Mouse (Mus musculus): ENCODE measurements at regions not wholly inside any gene's neighbourhood (a gene's known extent, or its start where the extent isn't known, plus 50 kb on each side); places are given as distances from the start of the nearest gene placed in this dataset.
"Not testable (repeated sequence)": the region's sequence is repeated elsewhere in the genome, so short reads cannot be mapped to it uniquely, and the experiment has no call there.

DNA sequence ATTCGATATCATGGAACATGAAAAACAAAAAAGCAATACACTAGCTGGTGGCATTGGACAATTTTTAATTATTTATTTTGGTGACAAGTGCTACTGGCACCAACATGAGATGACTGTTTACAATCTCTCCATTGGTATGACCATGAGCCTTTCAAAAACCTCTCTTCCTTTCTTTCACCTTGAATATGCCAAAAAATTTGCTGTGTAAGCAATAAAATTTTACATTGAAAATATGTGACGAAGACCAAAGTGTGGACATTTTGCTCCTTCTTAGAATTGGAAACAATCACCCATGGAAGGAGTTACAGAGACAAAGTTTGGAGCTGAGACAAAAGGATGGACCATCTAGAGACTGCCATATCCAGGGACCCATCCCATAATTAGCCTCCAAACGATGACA is 83.4 kb upstream of the Gm49339 start:
- H3K4me3 ChIP-seq (ENCODE audit: low read depth, low read length); H3K27me3 ChIP-seq (ENCODE audit: control insufficient read depth, insufficient read depth, low read length); H3K4me1 ChIP-seq (ENCODE audit: control insufficient read depth, insufficient read depth); H3K9ac ChIP-seq (replicated peaks; ENCODE audit: low read depth, low read length); H3K27ac ChIP-seq (ENCODE audit: low read depth); H3K4me2 ChIP-seq (ENCODE audit: low read depth, low read length); H3K9me3 ChIP-seq (replicated peaks; ENCODE audit: control insufficient read depth, low read length); H3K36me3 ChIP-seq (replicated peaks; ENCODE audit: control insufficient read depth, insufficient read depth, low read length); DNase-seq (ENCODE audit: low spot score); ATAC-seq (ENCODE audit: insufficient read depth, low read depth): not testable (repeated sequence)
- WGBS = 70% methylated on average over 3 of the region's 3 CpGs

DNA sequence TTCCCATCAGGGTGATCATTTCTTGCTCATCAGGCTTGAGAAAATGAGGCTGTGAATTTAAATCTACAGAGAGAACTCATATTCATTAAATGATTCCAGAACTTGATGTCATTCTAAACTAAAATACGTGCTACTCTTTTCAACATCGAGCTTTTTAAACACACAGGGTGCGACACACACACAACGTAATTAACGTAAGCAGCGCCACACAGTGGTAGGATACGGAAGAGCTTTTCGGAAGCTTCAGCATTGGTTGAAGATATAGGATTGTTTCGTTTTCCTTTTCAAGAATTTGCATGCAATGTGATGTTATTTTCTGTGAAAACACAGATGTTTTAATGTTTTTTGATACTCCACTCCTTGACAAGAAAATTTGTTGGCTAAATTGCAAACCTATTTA is 75.3 kb upstream of the Gm49339 start:
- WGBS = 5% methylated on average over 9 of the region's 9 CpGs
- TF ChIP-seq CTCF (IDR thresholded peaks at IDR 0.05; ENCODE audit: low read depth) (peak; percentile 79), EP300 (IDR thresholded peaks at IDR 0.05; ENCODE audit: low read depth) (no peak)
- ATAC-seq (ENCODE audit: insufficient read depth, low read depth) = no peak
- DNase-seq (ENCODE audit: low spot score) = peak; percentile 34
- Histone ChIP-seq H3K27me3 (ENCODE audit: control insufficient read depth, insufficient read depth, low read length) (no peaks in the 10 kb centered on the region), H3K4me1 (ENCODE audit: control insufficient read depth, insufficient read depth) (no peaks in the 10 kb centered on the region), H3K4me3 (ENCODE audit: low read depth, low read length) (no peak overlapping the region), H3K9me3 (replicated peaks; ENCODE audit: control insufficient read depth, low read length) (no peaks in the 10 kb centered on the region), H3K36me3 (replicated peaks; ENCODE audit: control insufficient read depth, insufficient read depth, low read length) (no peaks in the 10 kb centered on the region), H3K27ac (ENCODE audit: low read depth) (no peak overlapping the region), H3K9ac (replicated peaks; ENCODE audit: low read depth, low read length) (no peak overlapping the region), H3K4me2 (ENCODE audit: low read depth, low read length) (no peak overlapping the region)

DNA sequence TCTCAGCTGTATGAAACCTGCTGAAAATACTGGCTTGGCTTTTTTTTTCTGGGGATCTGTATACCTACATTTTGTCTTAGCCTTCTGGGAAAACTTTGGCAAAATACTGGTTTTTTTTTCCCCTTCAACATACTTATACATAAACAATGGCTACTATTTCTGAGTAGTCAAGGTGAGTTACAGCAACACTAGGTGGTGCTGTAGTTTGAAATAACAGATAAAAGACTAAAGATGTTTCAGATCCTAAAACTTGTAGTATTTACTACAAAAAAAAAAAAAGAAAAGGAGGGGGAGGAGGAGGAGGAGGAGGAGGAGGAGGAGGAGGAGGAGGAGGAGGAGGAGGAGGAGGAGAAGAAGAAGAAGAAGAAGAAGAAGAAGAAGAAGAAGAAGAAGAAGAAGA is 67.6 kb upstream of the Gm49339 start:
- ATAC-seq (ENCODE audit: insufficient read depth, low read depth) = no peak
- DNase-seq (ENCODE audit: low spot score) = no peak
- Histone ChIP-seq H3K27me3 (ENCODE audit: control insufficient read depth, insufficient read depth, low read length) (no peaks in the 10 kb centered on the region), H3K9ac (replicated peaks; ENCODE audit: low read depth, low read length) (no peak overlapping the region), H3K4me1 (ENCODE audit: control insufficient read depth, insufficient read depth) (no peaks in the 10 kb centered on the region), H3K36me3 (replicated peaks; ENCODE audit: control insufficient read depth, insufficient read depth, low read length) (no peaks in the 10 kb centered on the region), H3K9me3 (replicated peaks; ENCODE audit: control insufficient read depth, low read length) (no peaks in the 10 kb centered on the region), H3K4me2 (ENCODE audit: low read depth, low read length) (no peak overlapping the region), H3K27ac (ENCODE audit: low read depth) (no peak overlapping the region), H3K4me3 (ENCODE audit: low read depth, low read length) (no peak overlapping the region)
- TF ChIP-seq EP300 (IDR thresholded peaks at IDR 0.05; ENCODE audit: low read depth) (no peak), CTCF (IDR thresholded peaks at IDR 0.05; ENCODE audit: low read depth) (no peak)

DNA sequence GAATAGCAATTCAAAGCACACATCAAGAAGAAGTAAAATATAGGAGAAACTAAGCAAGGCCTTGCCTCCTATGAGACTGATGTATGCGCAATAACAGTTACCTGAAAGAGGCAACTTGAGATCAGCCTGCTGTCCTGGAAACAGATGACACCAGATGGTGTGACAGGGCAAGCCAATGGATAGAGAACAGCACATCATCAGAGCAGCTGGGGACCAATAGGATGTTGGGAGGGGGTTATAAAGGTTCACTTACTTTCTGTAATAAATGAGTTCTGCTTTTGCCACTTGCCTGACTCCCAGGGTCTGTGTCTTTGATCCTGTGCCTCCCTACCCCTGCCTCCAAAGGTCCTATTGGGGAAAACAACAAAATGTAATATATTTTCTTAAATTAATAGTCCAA is 65.9 kb upstream of the Gm49339 start:
- ATAC-seq (ENCODE audit: insufficient read depth, low read depth) (no peak), DNase-seq (ENCODE audit: low spot score) (no peak)
- Histone ChIP-seq H3K36me3 (replicated peaks; ENCODE audit: control insufficient read depth, insufficient read depth, low read length) (no peaks in the 10 kb centered on the region), H3K4me1 (ENCODE audit: control insufficient read depth, insufficient read depth) (no peaks in the 10 kb centered on the region), H3K4me3 (ENCODE audit: low read depth, low read length) (no peak overlapping the region), H3K27me3 (ENCODE audit: control insufficient read depth, insufficient read depth, low read length) (no peaks in the 10 kb centered on the region), H3K4me2 (ENCODE audit: low read depth, low read length) (no peak overlapping the region), H3K9ac (replicated peaks; ENCODE audit: low read depth, low read length) (no peak overlapping the region), H3K27ac (ENCODE audit: low read depth) (no peak overlapping the region), H3K9me3 (replicated peaks; ENCODE audit: control insufficient read depth, low read length) (no peaks in the 10 kb centered on the region)
- TF ChIP-seq EP300 (IDR thresholded peaks at IDR 0.05; ENCODE audit: low read depth) (no peak), CTCF (IDR thresholded peaks at IDR 0.05; ENCODE audit: low read depth) (no peak)
- WGBS = 83% methylated on average over 1 of the region's 1 CpGs

DNA sequence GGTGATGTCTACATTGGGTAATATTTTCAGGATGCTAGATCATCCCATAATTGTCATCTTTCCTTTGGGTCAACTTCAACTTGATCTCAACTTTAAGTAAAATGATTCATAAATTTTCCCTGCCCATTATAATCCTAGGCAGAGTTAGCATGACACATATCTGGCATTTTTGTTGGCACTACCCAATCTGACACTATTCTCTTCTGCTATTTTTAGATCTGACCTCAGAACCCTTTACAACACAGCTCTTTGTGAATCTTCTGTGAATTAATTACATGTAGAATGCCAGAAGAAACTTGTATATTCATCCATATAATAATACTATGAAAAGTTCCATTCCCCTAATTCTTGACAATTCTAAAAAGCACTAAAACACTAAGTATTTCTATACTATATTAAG is 63.7 kb upstream of the Gm49339 start:
- no peaks in the 10 kb centered on the region for H3K4me1 ChIP-seq (ENCODE audit: control insufficient read depth, insufficient read depth)
- no peak overlapping the region for H3K4me3 ChIP-seq (ENCODE audit: low read depth, low read length)
- no peaks in the 10 kb centered on the region for H3K36me3 ChIP-seq (replicated peaks; ENCODE audit: control insufficient read depth, insufficient read depth, low read length)
- H3K4me2 ChIP-seq (ENCODE audit: low read depth, low read length) = no peak overlapping the region
- no peak overlapping the region for H3K27ac ChIP-seq (ENCODE audit: low read depth)
- no peaks in the 10 kb centered on the region for H3K27me3 ChIP-seq (ENCODE audit: control insufficient read depth, insufficient read depth, low read length)
- DNase-seq (ENCODE audit: low spot score) (no peak), ATAC-seq (ENCODE audit: insufficient read depth, low read depth) (no peak)
- H3K9me3 ChIP-seq (replicated peaks; ENCODE audit: control insufficient read depth, low read length) = no peaks in the 10 kb centered on the region
- H3K9ac ChIP-seq (replicated peaks; ENCODE audit: low read depth, low read length) = no peak overlapping the region
- TF ChIP-seq EP300 (IDR thresholded peaks at IDR 0.05; ENCODE audit: low read depth) = no peak
- no peak for TF ChIP-seq CTCF (IDR thresholded peaks at IDR 0.05; ENCODE audit: low read depth)

DNA sequence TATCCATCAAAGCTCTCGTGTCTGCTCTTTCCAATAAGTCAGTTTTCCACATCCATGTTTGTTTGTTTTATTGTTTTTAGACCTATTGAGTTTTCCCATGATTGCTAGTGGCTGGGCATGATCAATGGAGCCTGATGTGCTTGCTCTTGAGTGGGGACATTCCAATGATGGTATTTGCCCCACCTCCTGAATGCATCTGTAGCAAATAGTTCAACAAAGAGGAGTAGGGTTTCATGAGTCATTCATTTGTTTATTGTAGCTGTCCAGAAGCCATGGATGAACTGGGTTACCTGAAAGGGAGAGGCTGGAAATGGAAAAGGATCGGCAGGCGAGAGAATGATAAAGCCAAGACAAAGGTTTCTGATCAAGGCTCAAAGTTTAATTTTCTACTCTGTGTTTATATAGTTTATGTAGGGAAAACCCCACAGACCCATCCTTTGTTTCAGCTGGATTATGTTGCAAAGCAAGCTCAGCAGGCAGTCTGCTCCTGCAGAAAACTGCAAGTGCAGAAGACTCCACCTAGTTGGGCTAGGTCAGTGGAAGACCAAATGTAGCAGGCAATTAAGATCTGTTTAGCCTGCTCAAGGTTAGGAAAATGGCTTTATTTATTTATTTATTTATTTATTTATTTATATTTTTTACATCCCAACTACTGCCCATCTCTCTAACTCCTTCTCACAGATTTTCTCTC is 63.0 kb upstream of the Gm49339 start:
- ATAC-seq (ENCODE audit: insufficient read depth, low read depth) = no peak
- DNase-seq (ENCODE audit: low spot score) = no peak
- Histone ChIP-seq H3K36me3 (replicated peaks; ENCODE audit: control insufficient read depth, insufficient read depth, low read length) (no peaks in the 10 kb centered on the region), H3K4me1 (ENCODE audit: control insufficient read depth, insufficient read depth) (no peaks in the 10 kb centered on the region), H3K4me3 (ENCODE audit: low read depth, low read length) (no peak overlapping the region), H3K4me2 (ENCODE audit: low read depth, low read length) (no peak overlapping the region), H3K9me3 (replicated peaks; ENCODE audit: control insufficient read depth, low read length) (no peaks in the 10 kb centered on the region), H3K9ac (replicated peaks; ENCODE audit: low read depth, low read length) (no peak overlapping the region), H3K27ac (ENCODE audit: low read depth) (no peak overlapping the region), H3K27me3 (ENCODE audit: control insufficient read depth, insufficient read depth, low read length) (no peaks in the 10 kb centered on the region)
- TF ChIP-seq CTCF (IDR thresholded peaks at IDR 0.05; ENCODE audit: low read depth) = no peak
- TF ChIP-seq EP300 (IDR thresholded peaks at IDR 0.05; ENCODE audit: low read depth) = no peak
- 76% methylated on average over 3 of the region's 3 CpGs for WGBS

Data from heart, postnatal 0 days (tissue).